Mouse (Mus musculus): Measurements from ENCODE around the gene Trim8. TPM values are rescaled to one million over a fixed set of nuclear protein-coding genes. Genes with fewer than 3 reads are reported as not detected.
A peak's percentile ranks its signal among the peaks of the same experiment; 100 is the strongest.

Gene Trim8
- polyA plus RNA-seq, 1 experiment, result 63.0 TPM

DNA sequence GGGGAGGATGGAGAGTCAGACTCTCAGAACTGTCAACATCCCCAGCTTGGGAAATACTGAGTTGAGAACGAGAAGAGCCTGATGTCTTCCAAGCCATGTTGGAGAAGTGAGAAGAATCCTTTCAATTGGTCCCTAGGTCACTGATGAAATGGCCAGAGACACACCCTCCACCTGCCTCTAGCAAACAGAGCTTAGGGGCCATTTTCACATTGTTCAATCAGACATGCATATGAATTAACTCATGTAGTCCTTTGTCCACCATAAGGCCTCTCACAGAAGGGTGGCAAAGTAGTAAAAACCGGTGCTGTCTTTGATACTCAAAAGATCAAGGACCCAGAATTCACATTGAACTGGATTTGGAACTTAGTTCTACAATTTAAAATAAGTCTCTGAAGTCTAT, 4.3 kb upstream of the Trim8 start:
- DNase-seq (ENCODE audit: low read depth), result no peak
- TF ChIP-seq POLR2A (IDR thresholded peaks at IDR 0.05; ENCODE audit: borderline replicate concordance, extremely low read depth, insufficient read depth, insufficient read length, poor library complexity, severe bottlenecking) (no peak), CTCF (IDR thresholded peaks at IDR 0.05; ENCODE audit: borderline replicate concordance, extremely low read depth, insufficient read depth, insufficient read length) (no peak)

DNA sequence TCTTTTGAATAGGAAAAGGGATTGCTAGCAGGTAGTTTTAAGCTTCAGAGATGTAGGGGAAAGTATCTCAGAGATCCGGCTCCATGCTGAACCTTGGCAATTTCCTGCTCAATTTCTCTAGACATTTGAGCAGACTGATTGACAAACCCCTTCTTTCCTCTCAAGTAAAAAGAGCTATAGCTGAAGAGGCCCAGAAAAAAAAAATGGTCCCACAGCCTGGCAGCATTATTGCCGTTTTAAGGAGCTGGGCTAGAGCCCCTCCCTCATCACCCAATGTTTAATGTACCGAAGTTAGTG, 2.0 kb upstream of the Trim8 start:
- no peak for TF ChIP-seq POLR2A (IDR thresholded peaks at IDR 0.05; ENCODE audit: borderline replicate concordance, extremely low read depth, insufficient read depth, insufficient read length, poor library complexity, severe bottlenecking)
- TF ChIP-seq CTCF (IDR thresholded peaks at IDR 0.05; ENCODE audit: borderline replicate concordance, extremely low read depth, insufficient read depth, insufficient read length), result no peak
- no peak for DNase-seq (ENCODE audit: low read depth)

DNA sequence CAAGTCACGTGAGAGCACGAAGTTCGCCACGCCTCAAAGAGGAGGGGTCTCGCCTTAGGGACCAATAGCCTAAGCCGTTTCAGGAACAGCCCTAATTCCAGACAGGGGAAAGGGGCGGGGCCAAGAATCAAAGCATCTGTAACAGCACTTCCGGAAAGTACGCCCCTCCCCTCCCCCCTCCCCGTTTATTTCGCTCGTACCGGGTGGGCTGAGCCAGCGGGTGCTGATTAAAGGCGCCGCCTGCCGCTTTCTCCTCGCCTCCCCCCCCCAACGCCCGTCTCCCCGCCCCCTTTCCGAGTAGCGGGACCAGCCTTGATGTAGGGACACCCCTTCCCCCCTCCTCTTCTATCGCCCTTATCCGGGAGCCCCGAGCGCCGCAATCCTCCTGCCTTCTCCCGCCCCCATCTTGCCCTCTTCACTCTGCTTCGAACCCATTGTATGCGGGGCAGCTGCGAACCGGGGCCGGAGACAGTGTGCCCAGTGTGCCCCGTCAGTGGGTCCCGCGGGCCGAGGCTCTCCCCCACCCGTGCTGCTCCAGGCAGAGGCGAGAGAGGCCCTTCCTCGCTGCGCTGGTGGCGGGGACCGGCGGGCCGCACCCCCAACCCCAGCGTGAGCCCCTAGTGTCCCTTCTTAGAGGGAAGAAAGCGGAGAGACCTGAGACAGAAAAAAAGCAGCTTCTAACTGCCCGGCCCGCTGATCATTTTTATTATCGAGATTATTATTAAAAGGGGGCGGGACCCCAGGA, 1.5 kb upstream of the Trim8 start:
- DNase-seq (ENCODE audit: low read depth), result peak; percentile 100
- TF ChIP-seq CTCF (IDR thresholded peaks at IDR 0.05; ENCODE audit: borderline replicate concordance, extremely low read depth, insufficient read depth, insufficient read length) (no peak), POLR2A (IDR thresholded peaks at IDR 0.05; ENCODE audit: borderline replicate concordance, extremely low read depth, insufficient read depth, insufficient read length, poor library complexity, severe bottlenecking) (no peak; the same call in 1 of the 2 replicates)

DNA sequence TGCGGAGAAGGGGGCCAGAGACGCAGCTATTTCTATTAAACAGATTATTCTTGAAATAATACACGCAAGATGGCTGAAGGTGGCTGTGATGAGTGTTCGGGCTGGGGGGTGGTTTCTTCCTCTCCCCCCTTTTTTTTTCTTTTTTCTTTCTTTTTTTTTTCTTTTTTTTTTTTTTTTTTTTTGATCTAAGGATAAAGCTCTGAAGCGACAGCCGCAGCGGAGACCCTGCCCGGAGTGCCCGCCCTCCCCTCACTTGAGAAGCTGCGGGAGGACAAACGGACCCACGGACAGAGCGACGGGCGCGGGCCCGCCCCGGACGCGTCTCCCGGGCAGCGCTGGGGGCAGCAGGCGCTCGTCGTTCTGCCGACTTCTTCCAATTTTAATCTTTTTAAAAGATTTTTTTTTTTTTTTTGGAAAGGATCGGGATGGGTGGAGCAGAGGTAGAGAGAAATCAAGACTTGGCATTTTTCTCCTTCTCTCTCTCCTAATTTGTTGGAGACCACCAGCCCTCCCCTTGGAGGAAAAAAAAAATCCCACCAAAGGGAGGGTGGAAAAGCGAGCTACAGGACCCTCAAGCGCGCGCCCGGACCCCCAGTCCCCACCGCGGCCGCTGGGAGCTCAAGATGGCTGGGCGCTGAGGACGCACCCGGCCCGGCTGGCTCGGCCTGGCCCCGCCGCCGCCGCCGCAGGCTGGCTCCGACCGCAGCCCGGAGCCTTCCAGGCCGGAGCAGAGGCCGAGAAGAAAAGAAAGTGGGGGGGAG, 741 bp upstream of the Trim8 start:
- TF ChIP-seq POLR2A (IDR thresholded peaks at IDR 0.05; ENCODE audit: borderline replicate concordance, extremely low read depth, insufficient read depth, insufficient read length, poor library complexity, severe bottlenecking), result peak; percentile 50
- no peak for TF ChIP-seq CTCF (IDR thresholded peaks at IDR 0.05; ENCODE audit: borderline replicate concordance, extremely low read depth, insufficient read depth, insufficient read length)

DNA sequence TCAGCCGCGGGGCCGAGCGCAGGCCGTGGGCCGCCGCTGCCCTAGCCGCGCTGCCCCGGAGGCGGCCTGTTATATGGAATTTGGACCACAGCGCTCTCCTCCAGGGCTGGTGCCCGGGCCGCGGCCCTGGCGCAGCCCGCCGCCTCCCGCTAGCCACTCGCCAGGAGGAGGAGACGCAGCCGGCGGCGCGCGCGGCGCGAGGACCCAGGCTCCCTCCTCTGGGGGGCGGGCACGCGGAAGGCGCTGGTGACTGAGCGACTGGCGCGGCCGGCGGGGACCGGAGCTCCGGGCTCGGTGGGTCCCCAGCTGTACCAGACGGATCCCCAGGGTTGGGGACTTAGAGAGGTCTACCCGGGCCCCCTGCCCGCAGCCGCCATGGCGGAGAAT, 560 bp downstream of the Trim8 start:
- DNase-seq (ENCODE audit: low read depth), result peak; percentile 71
- TF ChIP-seq POLR2A (IDR thresholded peaks at IDR 0.05; ENCODE audit: borderline replicate concordance, extremely low read depth, insufficient read depth, insufficient read length, poor library complexity, severe bottlenecking) (0 out of 2 replicates have a peak, but pooled peaks have one; percentile 10), CTCF (IDR thresholded peaks at IDR 0.05; ENCODE audit: borderline replicate concordance, extremely low read depth, insufficient read depth, insufficient read length) (no peak)

More for the DNA sequence above, 741 bp upstream of the Trim8 start:
- DNase-seq (ENCODE audit: low read depth), result peak; percentile 89

DNA sequence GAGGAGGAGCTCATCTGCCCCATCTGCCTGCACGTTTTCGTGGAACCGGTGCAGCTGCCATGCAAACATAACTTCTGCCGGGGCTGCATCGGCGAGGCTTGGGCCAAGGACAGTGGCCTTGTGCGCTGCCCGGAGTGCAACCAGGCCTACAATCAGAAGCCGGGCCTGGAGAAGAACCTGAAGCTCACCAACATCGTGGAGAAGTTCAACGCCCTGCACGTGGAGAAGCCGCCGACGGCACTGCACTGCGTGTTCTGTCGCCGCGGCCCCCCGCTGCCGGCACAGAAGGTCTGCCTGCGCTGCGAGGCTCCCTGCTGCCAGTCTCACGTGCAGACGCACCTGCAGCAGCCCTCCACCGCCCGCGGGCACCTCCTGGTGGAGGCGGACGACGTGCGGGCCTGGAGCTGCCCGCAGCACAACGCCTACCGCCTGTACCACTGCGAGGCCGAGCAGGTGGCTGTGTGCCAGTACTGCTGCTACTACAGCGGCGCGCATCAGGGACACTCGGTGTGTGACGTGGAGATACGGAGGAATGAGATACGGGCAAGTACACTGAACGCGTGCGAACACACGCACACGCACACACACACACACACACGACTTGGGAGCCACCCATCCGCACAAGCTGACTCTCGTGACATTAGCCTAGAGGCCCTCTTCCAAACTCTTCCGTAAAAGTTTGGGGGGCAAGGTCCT, 1.1 kb downstream of the Trim8 start:
- TF ChIP-seq POLR2A (IDR thresholded peaks at IDR 0.05; ENCODE audit: borderline replicate concordance, extremely low read depth, insufficient read depth, insufficient read length, poor library complexity, severe bottlenecking) (no peak), CTCF (IDR thresholded peaks at IDR 0.05; ENCODE audit: borderline replicate concordance, extremely low read depth, insufficient read depth, insufficient read length) (peak; percentile 51; the same call in 1 of the 2 replicates)
- peak; percentile 91 for DNase-seq (ENCODE audit: low read depth)

DNA sequence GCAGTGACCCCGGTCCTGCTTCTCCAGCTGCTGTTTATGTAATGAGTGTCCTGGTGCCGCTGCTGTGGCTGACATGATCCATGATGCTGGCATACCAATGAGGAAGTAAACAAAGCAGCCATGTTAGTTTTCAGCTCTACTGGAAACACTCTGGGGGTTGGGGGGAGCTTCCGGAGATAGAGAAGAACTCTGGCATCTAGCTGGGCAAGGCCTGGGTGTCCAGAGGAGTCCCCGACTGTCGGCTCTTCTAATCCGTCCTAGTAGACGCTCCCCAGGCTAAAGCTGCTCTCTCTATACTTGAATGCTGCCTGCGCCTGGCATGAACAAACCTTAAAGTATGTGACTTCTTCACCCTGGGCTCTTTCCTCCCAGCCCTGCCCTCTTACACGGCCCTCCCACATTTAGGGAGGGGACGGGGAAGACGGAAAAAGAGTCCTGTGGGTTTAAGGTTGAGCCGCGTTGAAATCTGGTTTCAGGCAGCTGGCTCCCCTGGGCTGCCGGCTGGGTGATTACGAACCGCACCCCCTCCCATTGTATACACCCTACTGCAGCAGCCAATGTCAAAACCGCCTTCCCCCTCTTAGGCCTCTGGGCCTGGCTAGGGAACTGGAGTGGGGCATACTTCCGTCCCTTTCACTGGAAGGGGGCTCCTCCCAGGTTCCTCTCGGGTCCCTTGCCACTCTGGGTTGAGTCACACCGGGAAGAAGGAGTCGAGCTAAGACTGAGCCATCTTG, 2.0 kb downstream of the Trim8 start:
- peak; percentile 89 for DNase-seq (ENCODE audit: low read depth)
- TF ChIP-seq POLR2A (IDR thresholded peaks at IDR 0.05; ENCODE audit: borderline replicate concordance, extremely low read depth, insufficient read depth, insufficient read length, poor library complexity, severe bottlenecking), result no peak

DNA sequence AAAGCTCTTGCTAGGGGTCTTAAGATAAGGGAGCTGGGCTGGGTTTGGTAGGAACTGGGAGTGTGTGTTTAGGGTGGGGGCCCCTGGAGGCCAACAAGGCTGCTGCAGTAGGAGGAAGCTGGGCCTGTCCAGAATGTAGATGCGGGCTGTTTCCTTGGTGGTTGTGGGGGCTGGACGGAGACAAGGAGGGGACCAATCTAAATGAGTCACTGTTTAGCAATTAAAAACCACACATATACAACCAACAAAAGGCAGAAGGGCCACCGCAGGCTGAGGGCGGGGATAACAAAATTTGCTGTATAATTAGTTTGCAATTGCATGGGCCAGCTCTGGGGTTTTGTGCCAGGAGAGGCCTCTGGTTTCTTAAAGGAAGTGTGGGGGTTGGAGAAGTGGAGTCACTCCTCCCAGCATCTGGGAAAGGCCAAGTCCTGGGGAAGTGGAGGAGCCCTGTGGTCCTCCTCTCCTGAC, 2.6 kb downstream of the Trim8 start:
- DNase-seq (ENCODE audit: low read depth), result peak; percentile 75
- TF ChIP-seq CTCF (IDR thresholded peaks at IDR 0.05; ENCODE audit: borderline replicate concordance, extremely low read depth, insufficient read depth, insufficient read length) (peak; percentile 35; the same call in 1 of the 2 replicates), POLR2A (IDR thresholded peaks at IDR 0.05; ENCODE audit: borderline replicate concordance, extremely low read depth, insufficient read depth, insufficient read length, poor library complexity, severe bottlenecking) (no peak)

DNA sequence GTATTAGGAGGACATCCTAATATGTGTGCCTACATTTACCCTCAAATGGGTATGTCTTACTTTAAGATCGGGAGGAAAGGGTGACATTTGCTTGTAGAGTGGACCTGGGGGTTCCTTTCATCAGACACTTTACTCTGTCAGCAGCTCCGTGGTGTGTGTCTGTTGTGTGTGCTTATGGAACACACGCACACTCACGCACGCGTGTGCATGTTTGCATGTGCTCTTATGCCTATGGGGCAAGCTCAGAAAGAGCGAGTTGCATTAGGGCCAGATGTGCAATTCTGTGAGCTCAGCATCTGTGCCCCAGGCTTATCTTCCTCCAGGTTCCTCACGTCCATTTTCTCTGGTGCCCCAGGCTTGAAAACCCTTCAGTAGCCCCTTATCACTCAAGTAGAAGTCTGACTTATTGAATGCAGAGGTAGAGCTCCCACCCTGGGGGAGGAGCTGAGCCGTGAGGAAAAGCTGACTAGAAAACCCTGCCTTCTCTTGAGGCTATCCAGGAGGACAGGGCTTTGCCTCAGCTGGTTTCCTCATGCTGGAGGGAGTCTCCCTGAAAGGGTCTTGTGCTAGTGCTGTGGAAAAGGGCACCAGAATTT, 3.4 kb downstream of the Trim8 start:
- TF ChIP-seq CTCF (IDR thresholded peaks at IDR 0.05; ENCODE audit: borderline replicate concordance, extremely low read depth, insufficient read depth, insufficient read length) (no peak), POLR2A (IDR thresholded peaks at IDR 0.05; ENCODE audit: borderline replicate concordance, extremely low read depth, insufficient read depth, insufficient read length, poor library complexity, severe bottlenecking) (no peak)
- peak; percentile 31 for DNase-seq (ENCODE audit: low read depth)

DNA sequence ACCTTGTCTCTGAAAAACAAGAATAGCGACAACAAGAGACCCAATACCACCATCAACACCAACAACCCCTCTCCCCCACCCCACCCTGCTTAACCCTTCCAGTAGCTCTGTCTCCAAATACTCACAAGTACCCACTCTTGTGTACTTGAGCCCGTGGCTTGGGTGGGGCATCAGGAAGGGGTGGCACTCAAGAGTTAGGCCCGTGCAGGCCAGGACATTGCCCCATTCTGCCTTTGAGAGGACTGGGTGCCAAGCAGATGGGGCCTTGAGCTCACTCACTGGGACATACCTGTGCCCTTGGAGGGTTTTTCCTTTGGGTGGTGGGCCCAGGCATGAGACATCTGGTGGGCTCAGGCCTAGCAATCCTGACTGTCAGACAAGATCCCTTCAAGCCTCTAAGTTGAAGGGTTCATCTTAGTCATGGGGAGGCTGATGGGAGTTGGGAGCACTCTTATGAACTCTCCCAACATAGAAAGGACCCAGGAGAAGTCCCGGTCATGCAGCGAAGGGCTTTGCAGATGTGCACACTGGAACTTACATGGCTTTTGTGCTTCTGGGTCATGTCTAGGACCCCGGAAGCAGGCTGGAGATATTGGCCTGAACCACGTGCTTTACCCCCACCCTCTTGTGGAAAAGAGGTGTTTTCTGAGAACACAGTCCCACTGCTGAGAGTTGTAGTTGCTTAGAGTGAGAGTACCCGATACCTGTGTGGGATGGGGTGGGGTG, 4.3 kb downstream of the Trim8 start:
- TF ChIP-seq POLR2A (IDR thresholded peaks at IDR 0.05; ENCODE audit: borderline replicate concordance, extremely low read depth, insufficient read depth, insufficient read length, poor library complexity, severe bottlenecking) (no peak), CTCF (IDR thresholded peaks at IDR 0.05; ENCODE audit: borderline replicate concordance, extremely low read depth, insufficient read depth, insufficient read length) (no peak)
- DNase-seq (ENCODE audit: low read depth), result no peak
